Mouse (Mus musculus) regulatory T cell (primary cell): ENCODE results near the gene Arf6.
"Not testable (repeated sequence)": the region's sequence is repeated elsewhere in the genome, so short reads cannot be mapped to it uniquely, and the experiment has no call there.

ENCODE experiments used
- in situ Hi-C: fragments of 300-600 bp; cut with MboI, MseI; formaldehyde crosslinking; loops from one replicate; pipeline ENCODE4 v1.15.1; 2025; ENCODE audit warnings: high pct_unique_total_duplicates

Arf6 gene

GRCm38 (mm10) chr12:69373850-69374766, 2.2 kb downstream of the Arf6 start:
- in situ Hi-C loops, result no loop called here

- in situ Hi-C loops, result no loop called here
Measured at GRCm38 (mm10) chr12:69376132-69376531, 4.2 kb downstream of the Arf6 start.

GRCm38 (mm10) chr12:69377188-69377587, 5.2 kb downstream of the Arf6 start:
- in situ Hi-C loops, result no loop called here

- in situ Hi-C loops, result not testable (repeated sequence)
Measured at GRCm38 (mm10) chr12:69377636-69378035, 5.7 kb downstream of the Arf6 start.

- in situ Hi-C loops, result no loop called here
Measured at GRCm38 (mm10) chr12:69378558-69379454, 6.9 kb downstream of the Arf6 start.

- in situ Hi-C loops, result loop anchor here (5.0 kb wide), 1 partner anchor 64 kb away; no protein-coding TSS in a partner anchor
Measured at GRCm38 (mm10) chr12:69382880-69383279, 10.9 kb downstream of the Arf6 start.

- in situ Hi-C loops, result loop anchor here (5.0 kb wide), 1 partner anchor 63 kb away; no protein-coding TSS in a partner anchor
Measured at GRCm38 (mm10) chr12:69384606-69385005, 12.7 kb downstream of the Arf6 start.

- in situ Hi-C loops, result no loop called here
Measured at GRCm38 (mm10) chr12:69385542-69386280, 13.8 kb downstream of the Arf6 start.

- in situ Hi-C loops, result not testable (repeated sequence)
Measured at GRCm38 (mm10) chr12:69386281-69386732, 14.4 kb downstream of the Arf6 start.

GRCm38 (mm10) chr12:69388321-69388869, 16.4 kb downstream of the Arf6 start:
- in situ Hi-C loops, result no loop called here

GRCm38 (mm10) chr12:69389273-69389938, 17.5 kb downstream of the Arf6 start:
- in situ Hi-C loops, result no loop called here

- in situ Hi-C loops, result no loop called here
Measured at GRCm38 (mm10) chr12:69390000-69390698, 18.2 kb downstream of the Arf6 start.

- in situ Hi-C loops, result no loop called here
Measured at GRCm38 (mm10) chr12:69393076-69393475, 21.1 kb downstream of the Arf6 start.

- in situ Hi-C loops, result no loop called here
Measured at GRCm38 (mm10) chr12:69394456-69394855, 22.5 kb downstream of the Arf6 start.

- in situ Hi-C loops, result no loop called here
Measured at GRCm38 (mm10) chr12:69400367-69400766, 28.4 kb downstream of the Arf6 start.

GRCm38 (mm10) chr12:69400871-69401286, 28.9 kb downstream of the Arf6 start:
- in situ Hi-C loops, result no loop called here

GRCm38 (mm10) chr12:69402100-69402499, 30.1 kb downstream of the Arf6 start:
- in situ Hi-C loops, result no loop called here

GRCm38 (mm10) chr12:69402594-69403167, 30.7 kb downstream of the Arf6 start:
- in situ Hi-C loops, result no loop called here

GRCm38 (mm10) chr12:69410767-69411166, 38.8 kb downstream of the Arf6 start:
- in situ Hi-C loops, result no loop called here
